ENCODE assay signal across 10 mouse cellular contexts in genomic region chr13:38407611-38408315, GRCm38 (mm10).
DNase-seq lines count a peak whose midpoint lies in the region; ATAC-seq and TF ChIP-seq lines count a peak whose summit lies in the region.
"Had no signal": no experiment of that assay in that cellular context is flagged by ENCODE, and none has a peak within 500 bp of the region (broad histone marks: within the 10 kb centered on the region; RNA-seq: fewer than 3 reads in every experiment).

No protein-coding gene starts in this region.

- no peaks in the 10 kb centered on the region for H3K27me3 ChIP-seq in hindbrain, postnatal 0 days (ENCODE audit: insufficient read depth, low read length)
- no peaks in the 10 kb centered on the region for H3K27me3 ChIP-seq in hindbrain, embryonic 12.5 days
- H3K27me3 ChIP-seq in intestine, embryonic 16.5 days (replicated peaks; ENCODE audit: control insufficient read depth, insufficient read depth, low read length): no peaks in the 10 kb centered on the region
- H3K27me3 ChIP-seq: hindbrain, embryonic 15.5 days; liver, embryonic 12.5 days had no signal

- WGBS in hindbrain, postnatal 0 days: 68% methylated on average over 6 of the region's 6 CpGs
- 78% methylated on average over 6 of the region's 6 CpGs for WGBS in hindbrain, embryonic 12.5 days
- 53% methylated on average over 6 of the region's 6 CpGs for WGBS in intestine, embryonic 16.5 days

- no peak overlapping the region for H3K4me2 ChIP-seq in hindbrain, postnatal 0 days (ENCODE audit: low read depth, low read length)
- no peak overlapping the region for H3K4me2 ChIP-seq in hindbrain, embryonic 12.5 days (replicated peaks)
- H3K4me2 ChIP-seq in intestine, embryonic 16.5 days (ENCODE audit: low read depth, low read length): no peak overlapping the region
- H3K4me2 ChIP-seq: hindbrain, embryonic 15.5 days; liver, embryonic 12.5 days had no signal

- peak; percentile 41 for DNase-seq in hindbrain, postnatal 0 days (ENCODE audit: low spot score)
- peak; percentile 63 for DNase-seq in Muller cell, postnatal 12 days (ENCODE audit: inconsistent ontology term)
- peak; percentile 34 for DNase-seq in embryo, embryonic 11 days
- DNase-seq: thymus, postnatal 14 days had no signal

- H3K4me3 ChIP-seq in hindbrain, postnatal 0 days (ENCODE audit: low read length): no peak overlapping the region
- H3K4me3 ChIP-seq in hindbrain, embryonic 12.5 days: no peak overlapping the region
- no peak overlapping the region for H3K4me3 ChIP-seq in intestine, embryonic 16.5 days (ENCODE audit: low read length)
- H3K4me3 ChIP-seq: hindbrain, embryonic 15.5 days; liver, embryonic 12.5 days had no signal

- no peaks in the 10 kb centered on the region for H3K4me1 ChIP-seq in hindbrain, postnatal 0 days (ENCODE audit: insufficient read depth, low read length)
- H3K4me1 ChIP-seq in hindbrain, embryonic 12.5 days: no peaks in the 10 kb centered on the region; the same call in 1 of the 2 replicates
- peaks cover 18% of the 10 kb centered on the region for H3K4me1 ChIP-seq in intestine, embryonic 16.5 days (ENCODE audit: control insufficient read depth, insufficient read depth, low read length)
- H3K4me1 ChIP-seq: liver, embryonic 12.5 days had no signal

- H3K27ac ChIP-seq in hindbrain, postnatal 0 days: no peak overlapping the region; the same call in 1 of the 2 replicates
- H3K27ac ChIP-seq in hindbrain, embryonic 12.5 days: no peak overlapping the region
- H3K27ac ChIP-seq in intestine, embryonic 16.5 days (ENCODE audit: low read length): peak overlapping the region; percentile 68
- H3K27ac ChIP-seq: hindbrain, embryonic 15.5 days; liver, embryonic 12.5 days had no signal

- no peaks in the 10 kb centered on the region for H3K9me3 ChIP-seq in hindbrain, postnatal 0 days (ENCODE audit: low read length)
- no peaks in the 10 kb centered on the region for H3K9me3 ChIP-seq in hindbrain, embryonic 12.5 days (replicated peaks)
- H3K9me3 ChIP-seq in intestine, embryonic 16.5 days (ENCODE audit: control insufficient read depth, low read length): no peaks in the 10 kb centered on the region
- H3K9me3 ChIP-seq: hindbrain, embryonic 15.5 days; liver, embryonic 12.5 days had no signal

- TF ChIP-seq CTCF in hindbrain, postnatal 0 days (IDR thresholded peaks at IDR 0.05; ENCODE audit: low read depth): no peak

- ATAC-seq in hindbrain, postnatal 0 days: peak; percentile 47; the same call in 1 of the 2 replicates
- no peak for ATAC-seq in hindbrain, embryonic 12.5 days (ENCODE audit: low FRiP score)
- peak; percentile 46 for ATAC-seq in intestine, embryonic 16.5 days
- ATAC-seq in CD4-positive, CD25-positive, alpha-beta regulatory T cell, adult 4 months: no peak
- ATAC-seq in activated CD4-positive, CD25-positive, alpha-beta regulatory T cell, adult 4 months: no peak
- ATAC-seq: liver, embryonic 12.5 days had no signal

- no peaks in the 10 kb centered on the region for H3K36me3 ChIP-seq in hindbrain, postnatal 0 days (ENCODE audit: insufficient read depth, low read length)
- H3K36me3 ChIP-seq in hindbrain, embryonic 12.5 days: no peaks in the 10 kb centered on the region
- H3K36me3 ChIP-seq in intestine, embryonic 16.5 days (ENCODE audit: control insufficient read depth, insufficient read depth, low read length): no peaks in the 10 kb centered on the region
- H3K36me3 ChIP-seq: hindbrain, embryonic 15.5 days; liver, embryonic 12.5 days had no signal

- H3K9ac ChIP-seq in hindbrain, postnatal 0 days (replicated peaks; ENCODE audit: low read length): no peak overlapping the region
- H3K9ac ChIP-seq in hindbrain, embryonic 12.5 days: no peak overlapping the region
- no peak overlapping the region for H3K9ac ChIP-seq in intestine, embryonic 16.5 days (ENCODE audit: low read depth, low read length)
- H3K9ac ChIP-seq: hindbrain, embryonic 15.5 days; liver, embryonic 12.5 days had no signal

Comparison
In these comparisons a context has a peak if more than half of its experiments do, and no peak if none do; other contexts are left out.
1. ATAC-seq: peak in hindbrain, postnatal 0 days (single experiment) and intestine, embryonic 16.5 days (single experiment); none in hindbrain, embryonic 12.5 days (single experiment), CD4-positive, CD25-positive, alpha-beta regulatory T cell, adult 4 months (single experiment) and activated CD4-positive, CD25-positive, alpha-beta regulatory T cell, adult 4 months (single experiment).
2. Peak in every context shown above with its lines, with median percentiles within 50 percentile points of each other: DNase-seq.